Mouse (Mus musculus) midbrain, embryonic 14.5 days (tissue): Measurements from ENCODE around the gene Vmn2r19. TPM values are rescaled to one million over a fixed set of nuclear protein-coding genes. Genes with fewer than 3 reads are reported as not detected.

Experiments
- ATAC-seq: fragments of 200-750 bp; cut with Nextera tagmentation; 2 replicates; pipeline ENCODE4 v1.8.0; 2017; ENCODE audit warnings: moderate number of reproducible peaks, moderate library complexity; ENCODE audit not compliant: low FRiP score, low TSS enrichment
- DNase-seq: peaks from one replicate; pipeline ENCODE4 v3.0.0-alpha.2; 2015
- H3K27ac ChIP-seq: fragments of 300-500 bp; sonication (generic); replicated peaks from 2 replicates; pipeline ENCODE4 v1.5.1; 2014; ENCODE audit warnings: mild to moderate bottlenecking, low read depth, low read length, moderate library complexity
- H3K27me3 ChIP-seq: fragments of 300-500 bp; sonication (generic); 2 replicates; pipeline ENCODE4 v1.6.1; 2014; ENCODE audit warnings: low read length, control low read depth, mixed read lengths; ENCODE audit not compliant: control insufficient read depth, insufficient read depth
- H3K36me3 ChIP-seq: fragments of 300-500 bp; sonication (generic); 2 replicates; pipeline ENCODE4 v1.6.1; 2014; ENCODE audit warnings: low read length, control low read depth; ENCODE audit not compliant: control insufficient read depth, insufficient read depth
- H3K4me1 ChIP-seq: fragments of 300-500 bp; sonication (generic); 2 replicates; pipeline ENCODE4 v1.6.1; 2014; ENCODE audit warnings: mild to moderate bottlenecking, antibody characterized with exemption, low read length, control low read depth; ENCODE audit not compliant: control insufficient read depth, insufficient read depth
- H3K4me2 ChIP-seq: fragments of 300-500 bp; sonication (generic); 2 replicates; pipeline ENCODE4 v1.6.1; 2014; ENCODE audit warnings: mild to moderate bottlenecking, low read length, moderate library complexity
- H3K4me3 ChIP-seq: fragments of 300-500 bp; sonication (generic); replicated peaks from 2 replicates; pipeline ENCODE4 v1.5.1; 2014; ENCODE audit warnings: low read depth, low read length
- H3K9ac ChIP-seq: fragments of 300-500 bp; sonication (generic); replicated peaks from 2 replicates; pipeline ENCODE4 v1.6.1; 2014; ENCODE audit warnings: mild to moderate bottlenecking, low read length, moderate library complexity
- H3K9me3 ChIP-seq: fragments of 300-500 bp; sonication (generic); 2 replicates; pipeline ENCODE4 v1.6.1; 2016; ENCODE audit warnings: low read length, control low read depth, mixed read lengths; ENCODE audit not compliant: control insufficient read depth
- WGBS: fragments of 180-500 bp; shearing (Covaris S2); extraction: QIAGEN DNeasy Blood & Tissue Kit; methylation state at CpG from one replicate; pipeline ENCODE4 v1.1.7; 2014; 5-methylcytosine and 5-hydroxymethylcytosine counted together
- polyA plus RNA-seq: library from polyadenylated mRNA; unstranded; fragments of >200 nt; fragmentation: Nextera tagmentation; extraction: Ambion mirVana; gene quantifications from 2 replicates; pipeline ENCODE4 v1.2.1, GENCODE M21; 2014

Gene Vmn2r19
- polyA plus RNA-seq, 1 experiment from 2014 or later: not detected

- H3K9ac ChIP-seq: no peak overlapping the region
- no peaks in the 10 kb centered on the region for H3K36me3 ChIP-seq
- H3K4me1 ChIP-seq: no peaks in the 10 kb centered on the region
- no peaks in the 10 kb centered on the region for H3K27me3 ChIP-seq
- ATAC-seq (no peak), DNase-seq (no peak)
- no peaks in the 10 kb centered on the region for H3K9me3 ChIP-seq
- H3K4me3 ChIP-seq: no peak overlapping the region
- no peak overlapping the region for H3K27ac ChIP-seq
- H3K4me2 ChIP-seq: no peak overlapping the region
- WGBS: 94% methylated on average over 1 of the region's 1 CpGs
Measured at GRCm38 (mm10) chr6:123346141-123346540, 38.0 kb downstream of the Vmn2r19 start.

Other genes starting within 250 kb of the Vmn2r19 start
- gene Clec4a2, start 201.9 kb upstream of the Vmn2r19 start, polyA plus RNA-seq: 3.7 TPM in 1 of 2 replicates, not detected in the other
- not detected in 2 replicates for gene Clec4b2, start 135.4 kb upstream of the Vmn2r19 start, polyA plus RNA-seq
- 2.6 TPM in 1 of 2 replicates, not detected in the other for gene Clec4n, start 78.5 kb upstream of the Vmn2r19 start, polyA plus RNA-seq
- not detected in 2 replicates for gene Clec4d, start 46.2 kb upstream of the Vmn2r19 start, polyA plus RNA-seq
- not detected in 2 replicates for gene Clec4e, start 18.5 kb upstream of the Vmn2r19 start, polyA plus RNA-seq
- gene Vmn2r20, start 109.8 kb downstream of the Vmn2r19 start, polyA plus RNA-seq: not detected in 2 replicates
- not detected in 2 replicates for gene Vmn2r21, start 225.1 kb downstream of the Vmn2r19 start, polyA plus RNA-seq